Mouse (Mus musculus): ENCODE measurements around the gene Gm10188. TPM values are rescaled to one million over a fixed set of nuclear protein-coding genes. Genes with fewer than 3 reads are reported as not detected.

Gene Gm10188
- not detected in 2 replicates for polyA plus RNA-seq (2014; fragmentation: Nextera tagmentation; extraction: Ambion mirVana)

GRCm38 (mm10) chr1:132229667-132230066 lies at the start of gene Gm10188:
TSS of gene Gm10188 (minus strand) at chr1:132229767.
- 83% methylated on average over 3 of the region's 3 CpGs for WGBS
- no peaks in the 10 kb centered on the region for H3K27me3 ChIP-seq (replicated peaks; ENCODE audit: control insufficient read depth, insufficient read depth, low read length)

DNA sequence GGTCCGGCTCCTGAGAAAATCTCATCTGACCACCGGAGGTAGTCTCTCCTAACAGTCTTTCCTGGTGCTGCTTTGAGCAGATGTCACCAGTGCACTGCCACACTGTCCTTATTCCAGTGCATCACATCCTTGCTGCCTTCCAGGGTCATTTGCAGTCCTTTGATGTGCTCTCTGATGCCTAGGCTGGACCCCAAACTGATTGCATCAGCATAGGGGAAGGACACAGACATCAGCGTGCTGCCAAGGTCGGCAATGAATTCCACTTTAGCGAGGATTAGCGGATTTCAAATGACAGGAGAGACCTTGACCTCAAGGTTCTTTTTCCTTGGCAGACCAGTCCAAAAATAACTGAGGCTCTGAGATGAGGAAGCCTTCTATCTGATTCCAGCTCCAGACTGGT lies 47.6 kb upstream of the Gm10188 start:
- Histone ChIP-seq H3K36me3 (ENCODE audit: control insufficient read depth, insufficient read depth, low read length) (no peaks in the 10 kb centered on the region), H3K4me3 (ENCODE audit: low read depth, low read length) (no peak overlapping the region), H3K4me1 (replicated peaks; ENCODE audit: control insufficient read depth, insufficient read depth, low read length) (no peaks in the 10 kb centered on the region), H3K27ac (ENCODE audit: low read depth) (no peak overlapping the region), H3K4me2 (ENCODE audit: low read length) (no peak overlapping the region), H3K9ac (ENCODE audit: low read length) (no peak overlapping the region), H3K9me3 (ENCODE audit: control insufficient read depth, low read length) (no peaks in the 10 kb centered on the region), H3K27me3 (replicated peaks; ENCODE audit: control insufficient read depth, insufficient read depth, low read length) (no peaks in the 10 kb centered on the region)
- ATAC-seq (replicated peaks; ENCODE audit: low FRiP score, low TSS enrichment, low read depth): no peak
- WGBS: 54% methylated on average over 6 of the region's 6 CpGs
- DNase-seq (ENCODE audit: low spot score): no peak

More at GRCm38 (mm10) chr1:132229667-132230066, at the start of gene Gm10188:
- DNase-seq (ENCODE audit: low spot score) (no peak), ATAC-seq (replicated peaks; ENCODE audit: low FRiP score, low TSS enrichment, low read depth) (no peak)
- Histone ChIP-seq H3K4me2 (ENCODE audit: low read length) (no peak within 1 kb of the TSS), H3K9me3 (ENCODE audit: control insufficient read depth, low read length) (no peaks in the 10 kb centered on the region), H3K27ac (ENCODE audit: low read depth) (no peak within 1 kb of the TSS), H3K36me3 (ENCODE audit: control insufficient read depth, insufficient read depth, low read length) (no peaks in the 10 kb centered on the region), H3K4me3 (ENCODE audit: low read depth, low read length) (no peak within 1 kb of the TSS), H3K9ac (ENCODE audit: low read length) (no peak within 1 kb of the TSS), H3K4me1 (replicated peaks; ENCODE audit: control insufficient read depth, insufficient read depth, low read length) (peaks cover 2% of the 10 kb centered on the region; the same call in 1 of the 2 replicates)

- ATAC-seq (replicated peaks; ENCODE audit: low FRiP score, low TSS enrichment, low read depth): no peak
- DNase-seq (ENCODE audit: low spot score): no peak
- H3K4me2 ChIP-seq (ENCODE audit: low read length): no peak overlapping the region
- 59% methylated on average over 3 of the region's 3 CpGs for WGBS
- no peaks in the 10 kb centered on the region for H3K9me3 ChIP-seq (ENCODE audit: control insufficient read depth, low read length)
- no peaks in the 10 kb centered on the region for H3K4me1 ChIP-seq (replicated peaks; ENCODE audit: control insufficient read depth, insufficient read depth, low read length)
- no peaks in the 10 kb centered on the region for H3K36me3 ChIP-seq (ENCODE audit: control insufficient read depth, insufficient read depth, low read length)
- H3K27ac ChIP-seq (ENCODE audit: low read depth): no peak overlapping the region
- no peak overlapping the region for H3K9ac ChIP-seq (ENCODE audit: low read length)
- H3K27me3 ChIP-seq (replicated peaks; ENCODE audit: control insufficient read depth, insufficient read depth, low read length): no peaks in the 10 kb centered on the region
- no peak overlapping the region for H3K4me3 ChIP-seq (ENCODE audit: low read depth, low read length)
Measured at GRCm38 (mm10) chr1:132276694-132277093, 47.1 kb upstream of the Gm10188 start.

DNA sequence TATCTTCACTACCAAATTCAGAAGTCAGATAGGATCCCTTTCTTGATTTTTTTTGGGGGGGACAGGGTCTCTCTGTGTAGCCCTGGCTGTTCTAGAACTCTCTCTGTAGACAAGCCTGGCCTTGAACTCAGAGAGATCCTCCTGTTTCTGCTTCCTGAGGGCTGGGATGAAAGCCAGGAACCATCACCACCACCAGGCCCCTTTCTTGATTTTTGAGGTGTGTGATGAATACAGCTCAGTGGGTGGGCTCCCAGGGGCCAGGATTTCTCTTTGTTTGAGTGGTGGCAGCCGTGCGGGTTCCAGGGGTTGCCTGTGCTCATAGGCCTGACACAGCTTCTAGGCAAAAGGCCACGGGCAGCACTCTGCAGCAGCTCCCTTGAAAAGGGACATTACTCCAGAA lies 41.7 kb upstream of the Gm10188 start:
- no peaks in the 10 kb centered on the region for H3K9me3 ChIP-seq (ENCODE audit: control insufficient read depth, low read length)
- no peak overlapping the region for H3K9ac ChIP-seq (ENCODE audit: low read length)
- DNase-seq (ENCODE audit: low spot score) (no peak), ATAC-seq (replicated peaks; ENCODE audit: low FRiP score, low TSS enrichment, low read depth) (no peak)
- H3K27me3 ChIP-seq (replicated peaks; ENCODE audit: control insufficient read depth, insufficient read depth, low read length): no peaks in the 10 kb centered on the region
- 75% methylated on average over 3 of the region's 3 CpGs for WGBS
- H3K27ac ChIP-seq (ENCODE audit: low read depth): no peak overlapping the region
- H3K4me2 ChIP-seq (ENCODE audit: low read length): no peak overlapping the region
- no peaks in the 10 kb centered on the region for H3K4me1 ChIP-seq (replicated peaks; ENCODE audit: control insufficient read depth, insufficient read depth, low read length)
- H3K36me3 ChIP-seq (ENCODE audit: control insufficient read depth, insufficient read depth, low read length): no peaks in the 10 kb centered on the region
- H3K4me3 ChIP-seq (ENCODE audit: low read depth, low read length): no peak overlapping the region

DNA sequence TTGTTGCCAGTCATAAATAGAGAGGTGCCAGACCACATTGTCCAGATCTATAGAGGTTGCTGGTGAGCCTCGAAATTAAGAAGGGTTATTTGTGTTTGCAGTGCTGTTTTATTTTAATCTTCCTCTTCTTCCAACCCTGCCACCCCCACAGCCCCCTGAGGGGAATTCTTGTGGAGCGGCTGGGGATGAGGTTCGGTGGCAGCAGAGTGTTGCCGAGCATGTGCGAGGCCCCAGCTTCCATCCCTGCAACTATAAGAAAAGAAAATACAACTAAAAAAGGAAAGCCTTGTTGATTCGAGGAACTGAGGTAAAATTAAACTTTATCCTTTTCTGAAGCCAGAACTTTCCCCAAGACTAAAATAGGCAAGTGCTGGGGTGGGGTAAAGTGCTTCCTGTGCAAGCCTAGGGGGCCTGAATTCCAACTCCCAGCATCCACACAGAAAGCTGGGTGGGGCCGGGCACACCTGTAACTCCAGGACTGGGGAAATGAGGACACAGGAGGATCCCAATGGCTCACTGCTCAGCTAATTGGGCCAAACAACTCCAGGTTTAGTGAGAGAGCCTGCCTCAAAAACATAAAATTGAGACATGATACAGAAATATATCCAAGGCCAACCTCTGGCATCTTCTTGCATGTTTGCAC lies 39.0 kb upstream of the Gm10188 start:
- Histone ChIP-seq H3K4me1 (replicated peaks; ENCODE audit: control insufficient read depth, insufficient read depth, low read length) (no peaks in the 10 kb centered on the region), H3K27me3 (replicated peaks; ENCODE audit: control insufficient read depth, insufficient read depth, low read length) (no peaks in the 10 kb centered on the region), H3K27ac (ENCODE audit: low read depth) (no peak overlapping the region), H3K36me3 (ENCODE audit: control insufficient read depth, insufficient read depth, low read length) (no peaks in the 10 kb centered on the region), H3K4me3 (ENCODE audit: low read depth, low read length) (no peak overlapping the region), H3K9me3 (ENCODE audit: control insufficient read depth, low read length) (no peaks in the 10 kb centered on the region), H3K4me2 (ENCODE audit: low read length) (no peak overlapping the region), H3K9ac (ENCODE audit: low read length) (no peak overlapping the region)
- DNase-seq (ENCODE audit: low spot score) (no peak), ATAC-seq (replicated peaks; ENCODE audit: low FRiP score, low TSS enrichment, low read depth) (no peak)
- 66% methylated on average over 7 of the region's 7 CpGs for WGBS

GRCm38 (mm10) chr1:132267959-132268358 lies 38.4 kb upstream of the Gm10188 start:
- Histone ChIP-seq H3K9ac (ENCODE audit: low read length) (no peak overlapping the region), H3K27ac (ENCODE audit: low read depth) (no peak overlapping the region), H3K36me3 (ENCODE audit: control insufficient read depth, insufficient read depth, low read length) (no peaks in the 10 kb centered on the region), H3K4me2 (ENCODE audit: low read length) (no peak overlapping the region), H3K4me1 (replicated peaks; ENCODE audit: control insufficient read depth, insufficient read depth, low read length) (no peaks in the 10 kb centered on the region), H3K4me3 (ENCODE audit: low read depth, low read length) (no peak overlapping the region), H3K9me3 (ENCODE audit: control insufficient read depth, low read length) (no peaks in the 10 kb centered on the region), H3K27me3 (replicated peaks; ENCODE audit: control insufficient read depth, insufficient read depth, low read length) (no peaks in the 10 kb centered on the region)
- ATAC-seq (replicated peaks; ENCODE audit: low FRiP score, low TSS enrichment, low read depth) (no peak), DNase-seq (ENCODE audit: low spot score) (no peak)
- 78% methylated on average over 2 of the region's 2 CpGs for WGBS

GRCm38 (mm10) chr1:132266791-132267557 lies 37.4 kb upstream of the Gm10188 start:
- Histone ChIP-seq H3K9ac (ENCODE audit: low read length) (no peak overlapping the region), H3K9me3 (ENCODE audit: control insufficient read depth, low read length) (no peaks in the 10 kb centered on the region), H3K4me3 (ENCODE audit: low read depth, low read length) (no peak overlapping the region), H3K27ac (ENCODE audit: low read depth) (no peak overlapping the region), H3K36me3 (ENCODE audit: control insufficient read depth, insufficient read depth, low read length) (no peaks in the 10 kb centered on the region), H3K4me1 (replicated peaks; ENCODE audit: control insufficient read depth, insufficient read depth, low read length) (no peaks in the 10 kb centered on the region), H3K4me2 (ENCODE audit: low read length) (no peak overlapping the region), H3K27me3 (replicated peaks; ENCODE audit: control insufficient read depth, insufficient read depth, low read length) (no peaks in the 10 kb centered on the region)
- DNase-seq (ENCODE audit: low spot score) (no peak), ATAC-seq (replicated peaks; ENCODE audit: low FRiP score, low TSS enrichment, low read depth) (no peak)
- WGBS: 49% methylated on average over 8 of the region's 8 CpGs

- H3K4me1 ChIP-seq (replicated peaks; ENCODE audit: control insufficient read depth, insufficient read depth, low read length): no peaks in the 10 kb centered on the region
- no peak overlapping the region for H3K9ac ChIP-seq (ENCODE audit: low read length)
- no peaks in the 10 kb centered on the region for H3K9me3 ChIP-seq (ENCODE audit: control insufficient read depth, low read length)
- no peaks in the 10 kb centered on the region for H3K36me3 ChIP-seq (ENCODE audit: control insufficient read depth, insufficient read depth, low read length)
- H3K4me2 ChIP-seq (ENCODE audit: low read length): no peak overlapping the region
- no peak for DNase-seq (ENCODE audit: low spot score)
- no peak for ATAC-seq (replicated peaks; ENCODE audit: low FRiP score, low TSS enrichment, low read depth)
- H3K4me3 ChIP-seq (ENCODE audit: low read depth, low read length): no peak overlapping the region
- WGBS: 92% methylated on average over 10 of the region's 10 CpGs
- H3K27ac ChIP-seq (ENCODE audit: low read depth): no peak overlapping the region
- no peaks in the 10 kb centered on the region for H3K27me3 ChIP-seq (replicated peaks; ENCODE audit: control insufficient read depth, insufficient read depth, low read length)
Measured at GRCm38 (mm10) chr1:132265936-132266335, 36.4 kb upstream of the Gm10188 start.

All from intestine, embryonic 14.5 days (tissue).